Mouse (Mus musculus): ENCODE results near the gene Gstm4. TPM values are rescaled to one million over a fixed set of nuclear protein-coding genes. Genes with fewer than 3 reads are reported as not detected.

Gstm4 gene
- 2.8 and 3.6 TPM in 2 replicates for total RNA-seq (2014; fragmentation: Nextera tagmentation)
- total RNA-seq (2017), result 1.7 and 2.9 TPM in 2 replicates

GRCm38 (mm10) chr3:108044394-108045140 lies at the start of gene Gstm4:
Gene Gstm4, minus strand, starts transcription at chr3:108044894.
- ATAC-seq (replicated peaks; ENCODE audit: low FRiP score, low TSS enrichment, poor library complexity, severe bottlenecking), result peak; percentile 98

- ATAC-seq (replicated peaks; ENCODE audit: low FRiP score, low TSS enrichment, poor library complexity, severe bottlenecking), result no peak
Observed at GRCm38 (mm10) chr3:108094146-108094545, 49.5 kb upstream of the Gstm4 start.

DNA sequence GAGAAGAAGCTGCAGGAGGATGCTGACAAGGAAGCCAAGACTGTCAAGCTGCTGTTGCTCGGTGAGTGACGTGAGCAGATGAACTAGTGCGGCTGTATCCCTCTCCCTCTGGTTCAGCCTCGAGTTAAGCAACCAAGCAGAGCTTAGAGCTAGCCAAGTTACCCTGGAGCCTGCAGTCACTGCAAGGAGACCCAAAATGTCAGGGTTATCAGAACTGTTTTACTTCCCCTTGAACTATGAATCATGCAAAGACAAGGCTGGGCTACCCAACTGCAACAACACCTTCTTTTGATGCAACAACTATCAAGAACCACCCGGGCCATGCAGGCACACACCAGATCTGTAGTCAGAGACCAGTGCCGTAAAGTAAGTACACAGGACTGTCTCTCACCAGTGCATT lies 48.6 kb upstream of the Gstm4 start:
- ATAC-seq (replicated peaks; ENCODE audit: low FRiP score, low TSS enrichment, poor library complexity, severe bottlenecking), result no peak

GRCm38 (mm10) chr3:108092536-108093115 lies 47.9 kb upstream of the Gstm4 start, which contains the start of gene Gnat2:
Gene Gnat2, plus strand, starts transcription at chr3:108092789.
- no peak for ATAC-seq (replicated peaks; ENCODE audit: low FRiP score, low TSS enrichment, poor library complexity, severe bottlenecking)

DNA sequence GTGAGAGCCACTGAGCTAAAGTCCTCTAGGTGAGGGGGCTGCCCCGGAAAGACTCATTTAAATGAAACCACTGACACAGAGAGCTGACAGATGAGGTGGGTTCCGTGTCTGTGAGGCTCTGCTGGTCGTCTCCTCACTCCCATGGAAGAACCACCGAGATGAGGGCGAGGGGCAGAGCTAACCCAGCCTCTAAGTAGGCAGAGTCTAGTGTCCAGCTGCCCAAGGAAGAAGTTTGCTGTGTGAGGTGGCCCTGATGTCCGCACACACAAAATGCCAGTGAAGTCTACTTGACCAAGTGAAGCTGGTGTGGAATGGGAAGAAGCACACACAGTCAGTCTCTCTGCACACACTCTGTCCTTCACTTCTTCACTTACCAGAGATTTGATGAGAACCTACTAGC lies 47.3 kb upstream of the Gstm4 start:
- no peak for ATAC-seq (replicated peaks; ENCODE audit: low FRiP score, low TSS enrichment, poor library complexity, severe bottlenecking)

DNA sequence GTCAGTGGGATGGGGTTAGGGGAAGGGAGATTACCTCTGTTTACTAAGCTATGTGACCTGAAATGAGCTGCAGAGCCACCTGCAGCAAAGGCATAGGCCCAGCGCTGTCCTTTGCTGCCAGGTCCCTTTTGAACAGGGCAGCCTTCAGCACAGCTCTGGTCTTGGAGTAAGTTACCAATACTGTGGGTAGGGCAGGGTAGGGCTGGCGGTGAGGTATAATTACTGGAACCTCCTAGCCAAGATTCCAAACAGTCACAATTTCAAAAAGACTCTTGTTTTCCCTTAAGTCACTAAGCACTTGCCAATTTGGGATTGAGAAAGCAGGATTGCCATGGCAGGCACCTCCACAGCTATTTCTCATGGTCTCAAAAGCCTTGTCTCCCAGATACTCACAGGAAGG lies 45.9 kb upstream of the Gstm4 start:
- ATAC-seq (replicated peaks; ENCODE audit: low FRiP score, low TSS enrichment, poor library complexity, severe bottlenecking), result no peak

DNA sequence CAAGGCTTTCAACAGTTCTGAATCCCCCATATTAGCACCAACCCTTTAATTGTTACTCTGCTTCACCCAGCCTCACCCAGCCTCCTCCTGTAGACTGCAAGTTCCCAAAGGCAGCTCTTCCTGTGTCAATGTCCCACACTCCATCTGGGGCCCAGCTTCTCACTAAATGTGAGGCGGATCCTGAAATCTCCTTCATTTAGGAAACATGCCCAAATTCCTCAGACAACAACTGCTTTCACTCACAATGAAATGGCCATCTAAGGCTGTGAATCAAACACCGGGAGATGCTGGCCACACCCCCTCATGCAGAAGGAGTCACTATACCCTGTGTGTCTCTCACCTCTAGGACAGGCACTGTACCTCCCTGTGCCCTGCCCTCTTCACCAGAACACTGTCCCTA lies 45.2 kb upstream of the Gstm4 start:
- ATAC-seq (replicated peaks; ENCODE audit: low FRiP score, low TSS enrichment, poor library complexity, severe bottlenecking), result no peak

GRCm38 (mm10) chr3:108088842-108089380 lies 44.2 kb upstream of the Gstm4 start:
- no peak for ATAC-seq (replicated peaks; ENCODE audit: low FRiP score, low TSS enrichment, poor library complexity, severe bottlenecking)

DNA sequence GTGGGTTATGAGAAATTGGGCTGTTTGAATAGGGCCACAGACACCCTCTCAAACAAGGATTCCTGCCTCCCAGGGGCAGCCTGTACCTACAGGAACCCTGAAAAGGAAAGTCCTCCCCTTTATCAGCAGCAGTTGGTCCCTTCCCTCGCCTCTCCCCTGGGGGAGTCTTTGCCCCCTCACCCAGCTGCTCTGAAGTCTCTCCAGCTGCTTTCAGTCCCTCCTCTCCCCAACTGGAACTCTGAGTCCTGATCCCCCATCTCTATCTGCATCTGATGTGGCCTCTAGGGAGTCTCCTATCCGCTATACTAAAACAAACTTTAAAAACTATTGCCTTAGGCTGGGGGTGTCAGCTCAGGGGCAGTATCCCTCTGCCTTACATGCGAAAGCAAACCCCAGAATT lies 42.6 kb upstream of the Gstm4 start:
- ATAC-seq (replicated peaks; ENCODE audit: low FRiP score, low TSS enrichment, poor library complexity, severe bottlenecking), result no peak

DNA sequence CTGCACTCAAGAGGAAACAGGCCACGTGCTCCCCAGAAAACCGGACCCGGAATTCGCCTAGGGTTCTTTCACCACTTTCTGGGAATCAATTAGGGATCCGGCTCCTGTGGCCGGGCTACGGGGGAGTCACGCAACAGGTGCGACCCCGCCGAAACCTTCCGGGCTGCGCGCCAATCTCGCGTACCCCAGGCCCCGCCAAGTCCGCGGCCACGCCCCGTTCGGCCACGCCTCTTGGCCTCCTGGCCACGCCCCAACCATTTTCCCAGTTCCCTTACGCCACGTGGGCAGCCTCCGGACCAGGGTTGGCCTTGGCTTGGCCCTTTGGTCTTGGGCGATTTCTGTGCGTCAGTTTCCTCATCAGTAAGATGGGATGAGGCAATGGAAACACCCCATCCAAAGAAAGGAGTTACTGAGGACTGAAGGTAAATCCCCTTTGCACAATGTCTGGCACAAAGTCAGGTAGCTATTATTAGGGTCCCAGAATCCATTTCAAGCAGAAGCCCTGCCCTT lies 41.8 kb upstream of the Gstm4 start, which contains the start of gene Ampd2:
TSS of gene Ampd2 (minus strand) at position 182 of the 510 bp plus-strand sequence.
- ATAC-seq (replicated peaks; ENCODE audit: low FRiP score, low TSS enrichment, poor library complexity, severe bottlenecking), result peak; percentile 32; the same call in 1 of the 2 replicates

GRCm38 (mm10) chr3:108085721-108086469 lies 41.2 kb upstream of the Gstm4 start:
- ATAC-seq (replicated peaks; ENCODE audit: low FRiP score, low TSS enrichment, poor library complexity, severe bottlenecking), result peak; percentile 11

DNA sequence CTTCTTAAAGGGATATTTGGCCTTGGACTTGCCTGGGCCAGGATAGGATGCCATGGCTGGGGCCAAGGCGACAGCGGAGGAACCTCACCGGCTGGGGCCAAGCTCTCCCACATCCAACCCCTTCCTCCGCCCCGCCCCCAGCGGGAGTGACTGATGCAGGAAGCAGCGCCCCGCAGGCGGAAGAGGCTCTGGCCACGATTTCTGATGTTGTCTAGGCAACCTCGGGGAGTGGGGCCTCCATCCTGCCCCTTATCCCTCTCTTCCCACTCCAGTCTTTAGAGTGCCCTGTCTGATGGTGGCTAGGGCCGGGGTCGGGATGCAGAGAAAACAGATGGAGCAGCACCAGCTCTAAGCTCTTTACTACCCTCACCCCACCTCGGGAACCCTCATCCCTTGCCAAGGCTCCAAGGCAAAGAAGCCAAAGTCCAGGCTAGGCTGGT lies 40.6 kb upstream of the Gstm4 start:
- ATAC-seq (replicated peaks; ENCODE audit: low FRiP score, low TSS enrichment, poor library complexity, severe bottlenecking), result peak; percentile 75

DNA sequence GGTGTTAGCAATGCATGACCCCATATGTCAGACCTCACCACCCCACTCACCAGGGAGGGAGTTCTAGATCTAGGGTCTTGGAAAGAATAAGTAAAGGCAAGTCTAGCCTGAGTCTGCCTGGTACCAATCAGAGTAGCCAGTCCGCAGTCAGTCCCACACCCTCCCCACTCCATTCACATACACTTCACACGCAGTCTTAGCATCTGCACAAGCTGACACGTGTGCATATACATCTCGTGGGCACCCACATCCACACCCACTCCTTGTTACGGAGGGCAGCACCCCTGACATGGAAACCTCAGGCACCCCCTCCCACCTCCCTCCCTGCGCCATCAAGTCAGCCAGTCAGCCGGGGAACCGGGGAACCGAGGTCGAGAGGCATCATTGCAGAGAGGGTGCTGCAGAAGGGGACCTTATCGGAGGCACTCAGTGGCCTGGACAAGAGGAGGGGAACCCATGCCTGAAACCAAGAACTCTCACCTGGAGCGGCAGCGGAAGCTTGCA lies 40.1 kb upstream of the Gstm4 start:
- peak; percentile 25 for ATAC-seq (replicated peaks; ENCODE audit: low FRiP score, low TSS enrichment, poor library complexity, severe bottlenecking)

- ATAC-seq (replicated peaks; ENCODE audit: low FRiP score, low TSS enrichment, poor library complexity, severe bottlenecking), result no peak
Observed at GRCm38 (mm10) chr3:108083904-108084407, 39.3 kb upstream of the Gstm4 start.

DNA sequence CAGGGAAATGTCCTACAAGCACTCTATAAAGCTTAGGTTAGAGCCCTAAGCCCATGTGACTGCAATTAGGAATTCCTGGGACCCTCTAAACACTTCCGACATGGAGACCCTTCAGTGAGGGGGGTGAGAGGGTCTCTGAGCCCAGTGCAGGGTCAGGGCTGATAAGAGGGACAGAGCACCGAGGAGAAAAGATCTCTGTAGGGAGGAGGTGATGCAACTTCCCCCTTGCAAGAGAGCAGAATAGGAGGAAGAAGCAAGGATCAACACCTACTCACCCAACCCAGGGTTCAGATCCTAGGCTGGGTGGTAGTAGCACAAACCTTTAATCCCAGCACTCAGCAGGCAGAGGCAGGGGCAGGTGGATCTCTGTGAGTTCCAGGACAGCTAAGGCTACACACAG lies 38.5 kb upstream of the Gstm4 start:
- ATAC-seq (replicated peaks; ENCODE audit: low FRiP score, low TSS enrichment, poor library complexity, severe bottlenecking), result no peak

GRCm38 (mm10) chr3:108082251-108082875 lies 37.7 kb upstream of the Gstm4 start:
- ATAC-seq (replicated peaks; ENCODE audit: low FRiP score, low TSS enrichment, poor library complexity, severe bottlenecking), result no peak

DNA sequence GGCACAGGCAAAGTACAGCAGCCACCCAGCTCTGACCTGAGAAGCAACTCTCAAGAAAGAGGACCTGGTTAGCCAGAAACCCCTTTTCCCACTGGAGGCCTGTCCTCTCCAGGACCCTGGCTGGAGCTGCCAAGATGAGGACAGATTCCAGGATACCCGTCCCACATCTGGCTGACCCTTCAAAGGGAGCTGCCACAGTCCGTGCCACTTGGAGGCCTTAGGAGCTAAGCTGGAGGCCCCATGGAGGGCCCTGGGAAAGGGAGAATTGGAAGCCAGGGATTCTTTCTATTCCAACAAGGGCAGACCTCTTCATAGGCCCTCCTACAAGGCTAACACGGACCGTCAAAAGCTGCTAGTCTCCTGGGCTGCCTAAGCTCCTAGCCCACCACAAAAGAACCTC lies 37.0 kb upstream of the Gstm4 start:
- ATAC-seq (replicated peaks; ENCODE audit: low FRiP score, low TSS enrichment, poor library complexity, severe bottlenecking), result no peak

- ATAC-seq (replicated peaks; ENCODE audit: low FRiP score, low TSS enrichment, poor library complexity, severe bottlenecking), result no peak
Observed at GRCm38 (mm10) chr3:108076836-108077235, 32.1 kb upstream of the Gstm4 start.
